Mouse (Mus musculus) gastrocnemius, adult 8-10 months (tissue): Measurements from ENCODE around the gene Fmnl2. TPM values are rescaled to one million over a fixed set of nuclear protein-coding genes. Genes with fewer than 3 reads are reported as not detected.

Source experiments
- DNase-seq, 2 experiments: peaks; one replicate each; pipeline ENCODE4 v3.0.0; 2022; ENCODE audit warnings: low spot score in 2 of 2
- total RNA-seq, 4 experiments: library from RNA; stranded (reverse); gene quantifications; 2 replicates each; pipeline ENCODE4 v1.2.4; 2022

Gene Fmnl2
- total RNA-seq, 4 experiments from 2014 or later, result 3.8 to 6.6 (median 5.5) TPM

DNA sequence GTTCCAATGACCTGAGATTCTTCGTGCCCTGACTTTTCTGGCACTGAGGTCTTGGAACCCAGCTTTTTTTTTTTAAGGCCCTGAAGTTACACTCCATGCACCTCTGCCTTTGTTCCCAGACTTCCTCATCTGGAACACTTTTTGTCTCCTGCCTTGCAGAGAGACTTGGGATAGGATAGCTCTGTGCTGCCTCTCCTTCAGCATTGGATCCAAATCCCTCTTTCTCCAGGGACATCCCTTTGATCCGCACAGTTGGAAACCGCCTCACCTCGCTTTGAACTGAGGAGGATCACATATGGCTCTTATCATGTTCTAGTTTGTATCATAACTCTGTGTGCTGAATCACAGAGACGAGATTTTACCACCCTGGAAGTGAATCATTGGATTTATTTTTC lies 172.8 kb downstream of the Fmnl2 start:
- no peak for DNase-seq

DNA sequence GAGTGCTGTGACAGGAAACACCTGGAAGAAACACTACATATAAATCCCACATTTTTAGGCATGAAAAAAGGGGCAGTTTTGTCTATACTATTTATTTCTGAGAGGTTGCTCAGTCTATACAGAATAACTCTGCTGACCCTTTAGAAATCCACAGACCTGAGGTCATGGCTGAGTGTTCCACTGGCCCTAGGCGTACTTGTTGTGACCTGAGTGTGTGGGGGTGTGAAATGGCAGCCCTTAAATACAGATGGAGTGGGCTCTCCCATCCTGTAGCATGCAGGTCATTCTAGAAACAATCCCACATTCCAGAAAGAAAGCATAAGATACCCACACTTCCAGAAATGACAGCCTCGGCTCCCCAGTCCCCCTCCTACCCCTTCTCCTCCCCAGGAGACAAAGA lies 180.6 kb downstream of the Fmnl2 start:
- DNase-seq, result no peak

DNA sequence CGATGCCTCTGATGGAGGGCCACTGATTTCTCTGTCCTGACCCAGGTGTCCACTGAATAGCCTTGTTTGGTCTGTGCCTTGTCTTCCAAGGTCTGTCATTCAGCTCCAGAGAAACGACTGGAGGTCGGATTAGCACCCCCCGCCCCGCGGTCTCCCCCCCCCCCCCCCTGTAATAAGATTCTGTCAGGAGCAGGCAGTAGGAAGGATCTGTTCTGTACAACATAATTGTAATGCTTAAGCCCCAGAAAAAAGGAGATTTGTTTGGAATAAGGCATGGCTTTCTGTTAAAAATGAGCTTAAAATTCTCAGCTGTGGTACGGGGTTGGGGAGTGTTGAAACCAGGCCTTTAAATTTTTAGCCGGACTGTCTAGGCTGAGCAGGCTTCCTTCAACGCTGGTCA lies 181.1 kb downstream of the Fmnl2 start:
- no peak for DNase-seq

DNA sequence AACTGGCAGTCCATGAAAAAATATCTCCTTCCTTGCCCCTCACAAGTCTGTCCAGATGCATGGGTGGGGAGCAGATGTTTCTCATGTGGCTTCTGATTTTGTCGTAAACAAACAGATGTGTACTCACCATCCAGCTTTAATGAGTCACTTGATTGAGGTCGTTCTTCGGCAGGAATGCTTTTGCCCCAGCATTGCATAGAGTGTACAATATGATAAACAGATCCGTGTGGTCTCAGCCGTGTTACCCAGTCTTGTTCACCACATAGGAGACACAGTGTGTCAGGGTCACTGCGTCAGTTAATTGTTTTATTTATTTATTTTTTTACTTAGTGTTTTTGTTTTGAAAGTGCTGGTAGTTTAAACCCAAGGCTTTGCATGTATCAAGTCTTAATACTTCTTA lies 189.4 kb downstream of the Fmnl2 start:
- no peak for DNase-seq

DNA sequence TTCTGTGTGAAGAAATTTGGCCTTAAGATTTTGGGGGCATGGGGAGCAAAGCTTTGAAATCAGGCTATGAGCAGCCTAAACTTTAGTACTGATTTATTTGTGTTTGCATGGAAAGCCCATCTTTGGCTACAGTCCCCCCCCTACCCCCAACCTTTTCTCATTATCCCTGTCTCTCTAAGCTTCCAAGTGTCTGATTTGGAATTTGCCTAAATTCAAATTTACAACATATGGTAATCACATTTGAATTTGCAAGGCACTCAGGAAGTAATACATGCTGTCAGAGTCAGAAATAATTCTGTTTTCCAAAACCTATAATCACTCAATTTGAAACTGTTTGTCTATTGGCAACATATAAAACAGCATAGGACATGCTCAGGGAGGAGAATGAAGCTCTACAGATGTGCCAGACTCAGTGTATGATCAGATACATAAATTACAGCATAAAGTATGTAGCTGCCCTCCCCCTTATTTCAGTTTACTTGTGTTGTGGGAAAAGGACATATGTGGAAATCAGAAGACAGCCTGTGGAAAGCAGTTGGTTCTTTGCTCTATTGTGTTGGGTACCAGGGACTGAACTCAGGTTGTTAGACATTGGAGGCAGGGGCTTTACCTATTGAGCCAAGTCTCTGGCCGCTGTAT lies 190.2 kb downstream of the Fmnl2 start:
- no peak for DNase-seq

DNA sequence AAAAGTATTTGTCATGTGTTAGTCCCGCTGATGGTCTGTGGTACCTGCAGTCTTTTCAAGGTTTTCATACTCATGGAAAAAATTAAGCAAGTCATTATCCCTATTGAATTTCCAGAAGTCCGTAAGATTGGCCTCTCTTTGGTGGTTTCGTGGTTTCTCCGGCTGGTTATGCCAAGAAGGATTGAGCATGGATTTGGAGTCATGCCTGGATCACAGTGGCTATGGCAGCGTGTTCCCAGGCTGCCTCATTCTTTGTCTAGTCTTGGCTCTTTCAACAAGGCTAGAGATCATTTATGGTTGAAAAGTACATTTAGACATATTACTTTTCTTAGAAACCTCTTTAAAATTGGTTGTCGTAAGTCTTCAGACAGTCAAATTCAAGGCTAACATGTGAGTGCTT lies 192.7 kb downstream of the Fmnl2 start:
- DNase-seq, result no peak

DNA sequence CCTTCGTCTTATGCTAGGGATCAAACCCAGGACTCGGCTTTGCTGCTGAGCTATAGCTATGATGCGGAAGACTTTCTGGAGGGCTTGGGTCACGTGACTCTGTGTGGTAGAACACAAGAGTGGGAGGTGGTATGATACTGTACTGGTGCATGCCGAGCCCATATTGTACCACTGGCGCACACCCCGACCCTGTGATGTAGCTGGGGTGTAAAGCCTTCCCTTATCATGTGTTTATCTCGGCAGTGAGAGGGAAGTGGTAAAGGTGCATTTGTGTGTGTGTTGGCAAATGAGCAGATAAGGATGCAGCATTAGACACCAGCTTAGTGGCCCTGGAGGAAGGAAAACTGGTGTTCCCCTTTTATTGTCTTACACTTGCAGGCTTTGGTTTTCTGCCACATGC lies 193.8 kb downstream of the Fmnl2 start:
- DNase-seq, result no peak

DNA sequence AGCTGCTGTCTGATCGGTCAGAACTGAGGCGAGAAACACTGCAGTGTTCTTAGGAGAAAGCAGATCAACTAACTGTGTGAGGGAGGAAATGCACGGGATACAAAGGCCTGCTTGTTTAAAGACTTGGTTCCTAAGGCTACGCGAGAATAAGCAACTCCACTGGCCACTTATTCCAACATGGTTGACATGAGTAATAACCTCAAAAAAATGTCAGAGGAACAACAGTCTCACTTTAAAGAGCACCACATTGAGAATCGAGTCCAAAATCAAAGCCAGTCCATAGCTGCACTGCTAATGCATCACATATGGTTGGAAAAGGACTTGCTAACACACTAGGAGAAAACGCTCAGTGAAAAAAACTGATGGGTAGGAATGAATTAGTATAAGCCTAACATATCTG lies 196.1 kb downstream of the Fmnl2 start:
- no peak for DNase-seq

DNA sequence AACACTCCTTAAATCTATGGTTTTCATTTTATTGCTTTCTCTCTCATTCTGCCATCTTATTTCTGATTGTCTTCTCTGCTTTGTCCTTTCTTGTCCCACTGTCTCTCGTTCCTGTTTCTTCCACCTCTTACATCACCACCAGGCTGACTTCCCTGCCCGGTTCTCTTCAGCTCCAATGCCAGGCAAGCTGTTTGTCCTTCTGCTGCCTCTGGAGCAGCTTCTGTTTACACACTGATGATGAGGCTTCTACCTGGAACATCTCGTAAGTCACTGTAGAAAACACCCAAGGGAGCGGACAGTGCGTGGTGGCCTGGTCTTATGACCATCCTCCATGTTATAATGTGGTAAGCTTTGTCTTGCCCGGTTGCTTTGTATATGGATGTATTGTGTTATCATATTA lies 198.9 kb downstream of the Fmnl2 start:
- DNase-seq, result no peak

DNA sequence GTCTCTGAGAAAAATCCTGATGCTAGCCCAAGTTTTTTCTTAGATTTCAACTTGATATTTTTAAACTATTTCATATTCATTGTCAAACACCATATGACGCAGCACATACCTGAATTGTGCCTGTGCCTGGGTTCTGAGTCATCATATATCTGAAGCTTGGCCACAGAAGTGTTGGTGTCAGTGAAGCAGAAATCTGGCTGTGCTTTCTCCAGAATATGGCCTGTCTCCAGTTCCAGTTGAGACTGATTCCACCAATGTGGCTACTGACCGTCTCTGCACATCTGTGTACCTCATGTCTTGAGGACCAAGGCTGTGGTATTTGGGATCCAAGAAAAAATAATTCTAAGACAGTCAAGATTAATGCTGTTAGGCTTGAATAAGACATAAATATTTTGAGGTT lies 199.6 kb downstream of the Fmnl2 start:
- no peak for DNase-seq

DNA sequence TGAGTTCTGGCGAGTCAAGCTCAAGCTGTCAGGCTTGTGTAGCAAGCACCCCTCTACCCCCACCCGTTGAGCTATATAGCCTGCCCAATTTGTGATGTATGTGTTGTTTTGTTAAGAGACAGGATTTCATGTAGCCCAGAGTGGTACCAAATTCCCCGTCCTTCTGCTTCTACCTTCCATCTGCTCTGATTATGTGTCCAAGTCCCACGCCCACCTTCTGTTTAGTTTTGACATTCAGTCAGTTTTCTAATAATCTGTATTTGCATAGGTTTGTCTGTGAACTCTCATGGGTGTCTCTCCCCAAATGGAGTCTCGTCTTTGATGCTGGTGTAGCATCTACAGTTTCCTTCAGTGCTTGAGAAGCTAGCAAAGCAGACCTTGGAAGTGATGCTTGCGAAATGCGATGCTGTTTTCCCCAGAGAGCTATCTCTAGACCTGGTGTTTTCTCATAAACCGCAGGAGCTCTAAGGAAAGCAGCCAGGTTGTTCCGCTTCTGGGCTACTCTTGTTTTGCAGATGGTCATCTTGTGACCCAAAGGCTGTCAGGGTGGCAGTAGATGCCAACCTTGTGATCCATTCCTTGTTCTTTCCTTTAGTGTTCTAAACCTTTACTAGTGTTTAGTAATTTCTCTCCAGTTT lies 203.8 kb downstream of the Fmnl2 start:
- DNase-seq, result no peak

DNA sequence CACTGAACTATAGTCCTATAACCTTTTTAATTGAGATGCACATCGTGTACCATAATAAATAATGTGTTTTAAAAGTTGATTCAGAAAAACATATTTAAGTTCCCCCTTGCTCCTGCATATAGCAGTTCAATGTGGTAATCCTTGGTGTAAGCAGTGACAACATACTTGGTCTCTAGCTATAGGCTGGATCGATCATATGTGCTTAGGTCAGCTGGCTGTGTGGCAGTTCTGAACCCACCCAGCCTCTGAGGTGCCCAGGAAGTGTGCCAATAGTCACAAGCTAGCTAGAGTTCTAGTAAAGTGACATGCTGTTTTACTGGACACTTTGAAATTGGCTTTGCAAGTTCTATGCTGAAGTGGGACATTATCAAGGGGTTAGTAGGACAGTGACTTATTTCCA lies 209.3 kb downstream of the Fmnl2 start:
- DNase-seq, result no peak

DNA sequence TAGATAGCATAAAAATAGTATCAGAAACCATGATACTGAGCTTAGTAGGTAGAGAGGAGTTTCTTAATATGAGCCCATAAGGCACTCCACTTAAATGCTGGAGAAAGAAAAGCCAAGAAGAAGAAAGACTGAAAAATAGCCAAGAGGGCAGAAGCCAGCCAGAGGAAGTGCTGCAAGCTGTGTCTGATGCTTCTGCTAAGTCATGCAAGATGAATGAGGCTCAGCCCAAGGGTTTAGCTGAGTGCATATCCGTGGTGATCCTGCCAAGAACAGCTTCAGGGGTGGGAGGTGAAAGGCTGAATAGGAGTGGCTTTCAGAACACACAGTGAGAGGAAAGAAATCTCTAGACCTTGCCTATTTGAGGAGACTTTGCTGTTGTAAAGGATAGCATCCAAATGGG lies 212.9 kb downstream of the Fmnl2 start:
- peak; percentile 32 to 44 for DNase-seq

DNA sequence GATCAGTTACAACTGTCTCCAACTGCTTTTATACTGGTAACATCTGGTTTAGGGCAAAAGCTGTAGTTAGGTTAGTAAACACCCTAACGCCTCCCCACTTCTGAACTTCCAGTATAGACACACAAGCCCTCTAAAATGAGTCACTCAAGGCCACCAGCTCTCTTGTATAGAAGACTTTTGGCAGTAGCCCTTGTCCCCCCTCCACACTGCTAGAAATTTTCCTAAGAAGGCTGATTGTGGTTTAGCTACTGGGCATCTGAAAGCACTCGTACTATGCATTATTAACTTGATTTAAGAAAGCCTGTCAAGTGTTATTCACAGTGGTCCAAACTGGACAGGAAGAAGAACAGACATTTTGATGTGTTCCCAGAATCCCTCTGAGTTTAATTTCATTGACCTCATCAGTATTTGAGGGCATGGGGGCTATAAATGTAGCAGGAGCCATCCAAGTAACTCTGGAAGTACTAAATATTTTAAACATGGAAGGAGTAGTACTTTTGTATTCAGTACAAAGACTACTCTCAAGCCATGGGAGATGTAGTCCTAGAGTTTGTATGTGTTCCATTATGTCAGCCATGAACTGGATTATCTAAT lies 222.1 kb downstream of the Fmnl2 start:
- DNase-seq, result no peak

DNA sequence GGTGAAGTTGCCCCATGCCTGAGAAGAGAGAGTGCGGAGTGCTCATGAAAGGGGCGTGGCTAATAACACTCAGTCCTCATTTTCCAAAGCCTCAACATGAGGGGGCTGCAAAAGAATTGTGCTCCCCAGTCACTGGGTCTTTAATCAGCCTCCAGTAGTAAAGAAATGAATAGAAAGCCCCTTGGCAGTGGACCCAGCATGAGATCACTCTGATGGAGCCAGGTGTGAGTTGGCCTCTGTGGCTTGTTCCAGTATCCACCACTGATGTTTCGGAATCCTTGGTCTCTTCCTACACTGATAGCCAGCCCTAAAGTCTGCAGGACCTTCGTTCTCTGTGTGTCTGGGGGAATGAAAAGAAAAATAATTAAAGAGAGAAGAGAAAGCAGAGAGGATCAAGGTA lies 224.4 kb downstream of the Fmnl2 start:
- DNase-seq, result no peak

DNA sequence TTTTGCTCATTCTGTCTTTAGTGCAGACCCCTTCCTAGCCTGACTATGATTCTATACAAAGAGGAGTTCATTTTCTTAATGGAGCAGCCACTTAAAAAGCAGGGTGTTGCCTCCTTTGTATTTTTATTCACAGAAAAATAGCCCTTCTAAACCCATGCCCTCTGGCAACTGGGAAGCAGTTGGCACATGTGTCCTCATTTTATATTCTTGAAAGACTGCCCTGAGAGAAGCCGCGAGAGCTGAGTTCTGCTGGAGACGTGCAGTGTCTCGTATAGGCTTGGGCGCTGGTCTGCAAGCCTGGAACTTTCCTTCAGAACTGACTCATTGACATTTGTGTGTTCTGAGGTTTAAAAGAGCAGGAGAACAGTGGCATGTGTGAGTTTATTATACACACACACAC lies 224.8 kb downstream of the Fmnl2 start:
- no peak for DNase-seq

DNA sequence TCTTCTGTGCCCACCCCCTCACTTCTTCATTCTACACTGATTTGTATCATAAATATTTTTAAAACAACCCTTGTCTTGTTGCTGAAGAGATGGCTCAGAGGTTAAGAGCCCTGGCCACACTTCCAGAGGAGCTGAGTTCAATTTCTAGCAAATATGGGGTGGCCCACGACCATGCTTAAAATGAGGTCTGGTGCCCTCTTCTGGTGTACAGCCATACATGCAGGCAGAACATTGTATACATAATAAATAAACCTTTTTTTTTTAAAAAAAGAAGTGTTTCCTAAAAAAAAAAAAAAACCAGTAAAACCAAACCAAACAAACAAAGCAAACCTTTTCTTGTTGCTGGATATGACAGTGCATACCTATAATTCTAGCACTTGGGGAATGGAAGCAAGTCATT lies 225.6 kb downstream of the Fmnl2 start:
- no peak for DNase-seq

DNA sequence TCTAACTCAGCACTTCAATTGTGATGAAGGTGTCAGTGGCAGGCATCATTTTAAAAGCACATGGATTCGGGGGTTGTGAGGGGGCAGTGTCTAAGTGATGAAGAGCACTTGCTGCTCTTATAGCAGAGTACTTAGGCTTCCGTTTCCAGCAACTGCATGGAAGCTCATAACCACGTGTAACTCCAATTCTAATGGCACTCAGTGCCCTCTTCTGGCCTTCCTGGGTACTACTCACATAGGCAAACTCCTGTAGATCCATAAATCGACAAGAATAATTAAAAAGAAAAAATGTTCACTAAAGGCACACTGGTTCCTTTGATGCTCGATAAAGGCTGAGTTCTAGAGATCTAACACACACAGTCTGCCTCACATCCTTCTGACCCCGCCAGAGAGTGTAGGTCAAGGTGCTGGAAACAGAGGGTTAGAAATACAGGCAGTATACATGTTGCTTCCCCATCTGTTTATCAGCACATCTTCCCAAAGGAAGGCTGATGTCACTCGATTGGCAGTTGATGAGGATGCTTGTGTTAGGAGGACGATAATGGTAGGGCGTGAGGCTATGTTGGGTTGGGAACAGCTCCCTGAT lies 228.1 kb downstream of the Fmnl2 start:
- DNase-seq, result peak; percentile 10 to 14

DNA sequence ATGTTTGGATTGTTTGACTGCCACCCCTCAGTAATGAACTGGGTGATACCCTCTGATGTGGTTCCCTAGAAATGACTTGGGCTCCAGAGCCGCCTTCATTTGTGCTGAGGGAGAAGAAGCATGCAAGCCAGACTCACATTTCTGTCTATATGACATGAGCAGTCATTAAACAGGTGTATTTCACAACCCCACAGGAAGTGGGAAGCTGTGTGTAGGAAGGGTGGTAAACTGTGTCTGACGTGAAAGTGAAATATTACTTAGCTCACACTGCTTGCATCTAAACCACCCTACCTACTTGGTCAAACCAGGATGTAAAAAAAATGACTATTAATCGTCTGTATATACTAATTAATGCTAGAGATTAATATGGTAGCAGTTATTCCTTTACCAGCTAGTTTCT lies 231.1 kb downstream of the Fmnl2 start:
- DNase-seq, result no peak

DNA sequence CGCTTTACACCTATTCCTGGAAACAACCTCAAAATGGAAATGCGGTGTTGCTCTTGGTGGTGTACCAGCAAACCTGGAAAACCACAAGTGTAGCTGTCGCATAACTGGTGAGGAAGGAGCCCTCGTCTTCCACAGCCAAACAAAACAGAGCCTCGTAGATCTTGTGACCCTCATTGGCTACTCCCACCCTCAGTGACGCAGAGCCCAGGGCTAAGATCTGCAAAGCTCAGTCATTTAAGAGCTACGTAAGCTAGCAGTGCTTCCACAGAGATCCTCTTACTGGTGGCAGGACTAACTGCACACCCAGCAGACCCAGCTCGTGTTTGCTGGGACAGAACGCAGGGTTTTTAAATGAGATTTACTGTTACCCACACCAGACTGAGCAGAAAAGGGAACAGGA lies 237.4 kb downstream of the Fmnl2 start:
- no peak for DNase-seq

DNA sequence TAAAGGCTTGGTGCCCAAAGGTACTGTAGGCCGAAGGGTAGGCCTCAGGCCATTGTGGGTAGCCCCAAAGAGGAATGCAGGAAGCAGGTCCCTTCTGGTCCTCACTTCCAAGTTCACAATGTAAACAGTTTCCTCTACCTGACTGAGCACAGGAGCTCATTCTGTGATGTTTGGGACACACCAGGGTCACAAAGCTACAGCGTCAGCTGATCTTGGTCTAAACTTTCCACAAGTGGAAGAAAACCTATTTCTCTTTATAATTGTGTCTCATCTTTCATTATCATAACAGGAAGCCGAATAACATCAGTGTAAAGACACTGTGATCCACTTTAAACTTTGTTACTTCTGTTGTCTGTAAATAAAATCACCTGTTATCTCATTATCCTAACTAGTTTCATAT lies 237.8 kb downstream of the Fmnl2 start:
- DNase-seq, result no peak

DNA sequence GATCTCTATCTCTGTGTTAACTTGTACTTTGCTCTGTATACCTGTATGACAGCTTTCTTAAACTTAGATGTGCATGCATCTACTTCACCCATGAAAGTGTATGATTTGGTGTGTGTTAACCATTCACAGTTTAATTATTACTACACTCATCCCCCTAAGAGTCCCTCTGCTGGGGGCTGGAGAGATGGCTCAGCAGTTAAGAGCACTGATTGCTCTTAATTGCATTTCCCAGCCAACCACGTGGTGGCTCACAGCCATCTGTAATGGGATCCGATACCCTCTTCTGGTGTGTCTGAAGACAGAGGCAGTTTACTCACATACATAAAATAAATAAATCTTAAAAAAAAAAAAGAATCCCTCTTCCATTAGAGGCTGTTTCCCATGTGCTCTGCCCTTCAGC lies 242.4 kb downstream of the Fmnl2 start:
- DNase-seq, result no peak
